Mouse (Mus musculus) layer of hippocampus, adult 9-11 months (tissue): Measurements from ENCODE around the gene Lmtk3.

Experiments
- DNase-seq: peaks from one replicate; pipeline ENCODE4 v3.0.0; 2022

Lmtk3 gene

DNA sequence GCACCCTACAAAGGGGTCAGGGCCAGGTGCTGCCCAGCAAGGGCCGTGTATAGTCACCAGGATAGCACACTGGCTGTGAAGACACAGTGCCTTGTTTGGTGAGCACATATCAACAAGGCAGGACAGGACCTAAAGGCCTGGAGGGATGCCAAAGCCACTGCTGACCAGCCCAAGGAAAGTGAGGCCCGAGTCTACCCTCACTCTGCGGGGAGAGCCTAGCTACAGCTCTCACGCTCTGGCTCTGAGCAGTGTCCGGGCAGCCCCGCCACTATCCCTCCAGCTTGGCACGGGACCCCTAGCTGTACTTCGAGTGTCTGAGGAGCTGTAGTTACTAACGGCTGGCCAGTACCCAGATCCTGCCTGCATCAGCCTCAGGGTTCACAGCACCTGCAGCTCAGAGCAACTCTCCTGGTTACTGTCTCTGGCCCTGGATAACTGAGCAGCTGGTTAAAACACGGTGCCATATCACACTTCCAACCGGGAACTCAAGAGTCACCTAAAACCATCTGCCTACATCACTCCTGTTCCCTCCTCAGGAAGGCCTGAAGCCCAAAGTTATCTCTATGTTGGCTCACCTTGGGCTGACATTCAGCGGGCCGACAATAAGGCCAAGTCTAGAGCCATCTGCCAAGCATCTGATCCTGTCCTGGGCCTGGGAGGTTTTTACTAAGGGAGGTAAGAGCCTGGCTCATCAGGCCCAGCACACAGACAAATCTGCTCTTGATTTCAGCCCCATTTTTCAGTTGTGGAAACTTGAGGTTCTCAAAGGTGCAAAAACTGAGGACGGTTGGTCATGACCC lies 25.9 kb downstream of the Lmtk3 start:
- DNase-seq, result no peak

DNA sequence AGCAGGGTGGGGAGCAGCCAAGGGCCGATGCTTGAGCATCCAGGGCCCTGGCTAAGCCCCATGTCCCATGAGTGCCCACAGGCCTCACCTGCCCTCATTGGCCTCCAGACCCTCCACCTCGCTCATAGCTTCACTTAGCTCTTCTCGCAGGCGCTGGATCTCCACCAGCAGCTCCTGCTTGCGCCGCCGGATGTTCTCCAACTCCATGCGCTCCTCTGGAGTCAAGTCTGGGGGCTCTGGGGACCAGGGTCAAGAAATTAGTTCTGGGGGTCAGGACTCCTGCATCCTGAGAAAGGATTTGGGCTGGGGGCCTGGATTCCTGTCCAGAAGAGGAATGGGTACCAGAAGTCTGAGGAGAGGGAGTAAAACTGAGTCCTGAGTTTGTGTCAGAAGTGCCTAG lies 29.4 kb downstream of the Lmtk3 start:
- DNase-seq, result no peak

- DNase-seq, result peak; percentile 100
These were observed 30.5 kb downstream of the Lmtk3 start, which contains the start of gene Cyth2 for GRCm38 (mm10) chr7:45813787-45814779. TSS of gene Cyth2 (minus strand) at chr7:45814581.

GRCm38 (mm10) chr7:45814841-45815240 lies 31.3 kb downstream of the Lmtk3 start:
- no peak for DNase-seq

DNA sequence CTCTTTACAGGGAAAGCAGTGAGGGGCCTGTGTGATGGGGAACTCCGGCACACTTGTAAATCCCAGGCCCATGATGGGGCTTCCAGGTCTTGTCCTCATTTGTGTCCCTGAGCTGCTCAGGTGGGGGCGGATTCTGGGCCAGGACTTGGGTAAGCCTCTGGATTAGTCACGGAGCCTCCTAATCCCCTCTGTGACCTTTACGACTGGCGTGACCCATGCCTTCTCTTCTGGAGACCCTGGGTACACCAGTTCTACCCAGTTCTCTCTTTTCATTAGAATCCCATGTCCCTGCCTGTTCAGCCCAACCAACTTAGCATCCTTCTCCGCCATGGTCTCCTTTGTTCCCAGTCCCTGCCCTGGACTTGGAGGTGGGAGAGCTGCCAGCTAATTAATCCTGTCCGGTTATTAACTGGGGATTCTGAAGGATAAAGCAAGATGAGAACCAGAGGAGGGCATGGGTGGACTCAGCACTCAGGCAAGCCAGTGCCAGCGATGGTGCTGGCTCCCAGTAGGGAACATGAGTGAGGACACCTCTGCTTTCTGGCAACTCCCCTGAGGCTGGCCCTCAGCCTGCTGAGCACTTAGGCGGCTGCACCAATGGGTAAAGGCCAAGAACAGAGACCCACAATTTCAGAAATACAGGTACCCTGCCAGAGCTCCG lies 31.9 kb downstream of the Lmtk3 start:
- DNase-seq, result no peak

- DNase-seq, result no peak
These were observed 32.4 kb downstream of the Lmtk3 start for GRCm38 (mm10) chr7:45815984-45816351.

- no peak for DNase-seq
These were observed 36.3 kb downstream of the Lmtk3 start for GRCm38 (mm10) chr7:45819843-45820242.

DNA sequence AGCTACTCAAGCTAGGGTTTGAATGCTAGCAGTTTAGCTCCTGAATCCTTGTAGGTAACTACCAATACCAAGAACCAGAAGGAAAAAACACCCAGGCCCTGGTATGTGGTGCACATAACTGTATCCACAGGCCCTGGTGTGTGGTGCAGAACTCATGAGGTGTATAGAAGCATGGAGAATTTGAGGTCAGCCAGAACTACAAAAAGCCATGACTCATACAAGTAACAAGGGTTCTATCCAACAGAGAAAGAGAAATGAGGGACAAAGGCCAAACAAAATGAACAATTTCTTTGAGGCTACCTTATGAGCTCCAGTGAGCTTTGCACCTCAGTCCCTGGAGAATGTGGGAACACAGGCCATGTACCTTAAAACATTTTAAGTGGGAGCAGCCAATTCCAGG lies 37.4 kb downstream of the Lmtk3 start:
- no peak for DNase-seq

DNA sequence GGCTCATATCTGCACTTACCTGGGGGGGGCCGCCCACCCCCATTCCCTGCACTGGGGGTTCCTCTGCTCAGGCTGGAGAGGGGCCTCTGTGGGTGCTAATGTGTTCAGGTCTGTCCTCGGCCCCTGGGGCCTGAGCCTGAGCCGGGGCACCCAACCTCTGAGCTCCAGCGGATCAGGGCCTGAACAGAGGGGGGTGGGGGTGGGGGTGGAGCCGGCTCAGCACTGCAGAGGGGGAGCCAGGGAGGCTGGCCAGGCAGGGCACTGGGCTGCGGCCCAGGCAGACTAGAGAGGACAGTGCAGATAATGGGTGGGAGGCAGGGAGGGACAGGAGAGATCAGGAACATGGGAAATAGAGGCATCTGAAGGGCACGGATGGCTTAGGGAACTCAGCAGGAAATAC lies 41.1 kb downstream of the Lmtk3 start, which contains the start of gene Kcnj14:
Gene Kcnj14, minus strand, starts transcription at position 185 of the 400 bp plus-strand sequence.
- DNase-seq, result no peak

DNA sequence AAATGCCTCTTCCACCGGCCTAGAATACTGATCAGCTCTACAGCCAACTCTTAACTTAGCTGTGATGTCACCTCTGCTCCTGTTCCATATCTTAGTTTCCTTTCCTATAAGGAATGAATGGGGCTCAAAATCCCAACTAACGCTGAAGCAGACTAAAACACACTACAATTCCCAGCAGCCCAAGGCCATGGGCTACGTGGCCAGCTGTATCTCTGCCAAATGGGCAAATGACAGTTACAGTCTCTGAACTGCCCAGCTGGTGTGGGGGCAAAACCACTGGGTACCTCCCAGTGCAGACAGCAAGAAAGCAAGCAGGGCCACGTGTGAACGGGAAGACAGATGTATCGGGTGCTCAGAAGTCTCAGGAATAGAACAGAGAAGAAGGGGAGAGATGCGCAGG lies 43.1 kb downstream of the Lmtk3 start:
- no peak for DNase-seq

DNA sequence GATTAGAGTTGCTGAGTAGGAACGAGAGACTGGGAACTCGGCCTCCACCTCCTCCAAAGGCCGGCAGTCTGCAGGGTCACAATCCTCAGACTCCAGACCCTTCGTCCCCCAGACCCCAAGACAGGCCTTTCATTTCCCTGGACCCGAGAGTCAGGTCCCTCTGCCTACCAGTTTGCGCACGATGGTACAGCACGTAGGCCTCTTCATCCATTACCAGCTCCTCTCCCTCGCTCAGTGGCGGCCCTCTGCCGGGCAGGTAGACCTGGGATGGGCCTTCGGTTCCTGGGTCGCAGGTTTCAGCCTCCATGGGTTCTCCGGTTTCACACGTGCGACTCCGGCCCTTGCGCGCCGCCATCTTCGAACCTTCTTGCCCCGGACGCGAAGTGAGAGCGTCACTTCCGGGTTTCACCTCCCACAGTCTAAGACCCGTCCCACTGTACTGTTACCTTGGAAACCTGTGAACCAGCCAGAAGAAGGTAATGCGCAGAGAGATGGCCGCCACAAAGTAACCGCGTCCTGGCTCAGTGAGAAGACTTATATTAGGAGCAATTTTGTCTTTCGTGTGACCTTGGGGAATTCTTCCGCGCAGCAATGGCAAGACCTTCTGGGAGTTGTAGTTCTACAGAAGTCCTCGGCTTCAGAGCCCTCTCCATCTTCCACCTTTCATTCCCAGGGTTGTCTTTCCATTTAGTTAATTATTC lies 47.0 kb downstream of the Lmtk3 start, which contains the start of gene Grwd1:
Gene Grwd1, minus strand, starts transcription at position 518 of the 701 bp plus-strand sequence.
- peak; percentile 86 for DNase-seq

DNA sequence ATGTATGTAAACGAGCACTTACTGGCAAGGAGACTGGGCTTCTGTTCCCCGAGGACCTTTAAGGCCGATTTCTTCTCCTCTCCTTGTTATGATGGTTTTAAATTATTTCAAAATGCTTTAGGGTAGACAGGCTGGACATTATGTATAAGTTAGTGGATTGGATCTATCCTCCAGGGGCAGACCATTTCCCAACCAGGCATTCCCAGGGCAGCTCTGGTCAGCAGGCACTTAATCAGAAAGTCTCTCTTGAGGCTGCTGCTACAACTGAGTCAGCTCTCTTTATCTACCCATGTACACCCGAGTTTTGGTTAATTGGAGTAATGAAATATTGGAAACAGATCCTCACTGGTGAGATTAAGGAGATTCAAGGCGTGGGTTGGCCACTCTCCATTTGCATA lies 47.6 kb downstream of the Lmtk3 start:
- DNase-seq, result no peak

DNA sequence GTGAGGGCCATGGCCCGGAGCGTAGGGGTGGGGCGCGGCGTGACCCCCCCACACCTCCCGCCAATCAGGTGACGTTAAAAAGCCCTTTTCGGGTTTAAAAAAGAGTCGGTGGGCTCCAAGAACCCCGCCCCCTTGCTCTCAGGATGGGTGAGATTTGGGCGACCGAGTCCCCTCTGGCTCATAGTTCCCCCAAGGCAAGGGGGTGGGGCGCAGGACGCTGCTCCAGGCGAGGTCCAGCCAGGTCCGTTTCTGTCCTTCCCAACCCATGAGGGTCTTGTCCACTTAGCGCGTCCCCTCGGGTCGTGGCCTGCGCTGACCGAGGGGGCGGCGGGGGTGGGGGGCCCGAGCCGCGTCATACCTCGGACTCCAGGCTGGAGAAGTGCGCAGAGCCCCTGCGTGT lies 48.9 kb downstream of the Lmtk3 start:
- no peak for DNase-seq

- DNase-seq, result no peak
These were observed 49.7 kb downstream of the Lmtk3 start for GRCm38 (mm10) chr7:45833148-45833790.

DNA sequence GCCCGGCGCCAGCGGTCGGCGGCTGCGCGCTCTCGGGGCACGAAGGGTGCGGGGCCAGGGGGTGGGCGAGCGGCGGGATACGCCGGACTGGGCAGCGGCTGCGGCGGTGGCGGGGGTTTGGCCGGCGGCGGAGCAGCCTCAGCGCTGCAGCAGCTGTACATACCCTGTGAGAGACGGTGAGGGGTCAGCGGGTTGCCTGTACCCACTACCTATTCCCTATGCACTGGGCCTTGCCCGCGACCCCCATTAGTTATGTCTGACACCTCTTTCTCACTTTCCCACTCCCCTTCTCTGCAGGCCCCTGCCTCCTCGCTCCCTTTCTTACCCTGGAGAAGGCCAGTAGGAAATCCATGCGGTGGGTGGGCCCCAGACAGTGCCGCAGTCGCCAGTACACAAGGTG lies 50.4 kb downstream of the Lmtk3 start:
- DNase-seq, result no peak

- no peak for DNase-seq
These were observed 59.6 kb downstream of the Lmtk3 start for GRCm38 (mm10) chr7:45842950-45843744.

- no peak for DNase-seq
These were observed 65.0 kb downstream of the Lmtk3 start for GRCm38 (mm10) chr7:45848447-45849027.

DNA sequence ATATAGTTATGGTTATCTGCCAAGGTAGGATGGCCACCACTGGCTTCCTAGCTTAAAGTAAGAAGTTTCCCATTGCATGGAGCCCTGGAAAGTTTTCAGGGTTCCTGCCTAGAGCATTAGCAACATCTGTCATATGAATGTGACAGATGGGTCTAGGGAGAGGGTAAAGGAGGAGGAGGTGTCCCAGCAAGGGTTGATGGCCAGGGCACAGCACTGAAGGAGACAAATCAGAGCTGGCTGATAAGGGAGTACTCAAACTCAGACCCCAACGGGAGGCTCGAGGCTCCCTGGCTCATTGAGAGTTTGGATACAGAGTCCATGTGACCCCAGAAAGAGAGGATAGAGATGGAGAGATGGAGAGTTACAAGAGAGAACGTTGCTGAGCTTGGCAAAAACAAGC lies 67.1 kb downstream of the Lmtk3 start:
- DNase-seq, result no peak

- no peak for DNase-seq
These were observed 69.6 kb downstream of the Lmtk3 start for GRCm38 (mm10) chr7:45853089-45853488.
